Mouse (Mus musculus): ENCODE measurements at regions not wholly inside any gene's neighbourhood (a gene's known extent, or its start where the extent isn't known, plus 50 kb on each side); places are given as distances from the start of the nearest gene placed in this dataset.

GRCm38 (mm10) chr7:136226031-136226430 is 509.9 kb upstream of the Mki67 start:
- H3K27ac ChIP-seq (ENCODE audit: control insufficient read depth, low read depth, low read length): no peak overlapping the region
- DNase-seq (ENCODE audit: low read depth, low spot score): no peak
- no peaks in the 10 kb centered on the region for H3K4me1 ChIP-seq (ENCODE audit: control insufficient read depth in 1 of 2, insufficient read depth in 2 of 2, low read length in 2 of 2)
- H3K36me3 ChIP-seq (ENCODE audit: control insufficient read depth in 1 of 2, insufficient read depth in 2 of 2, low read length in 2 of 2): no peaks in the 10 kb centered on the region
- no peaks in the 10 kb centered on the region for H3K9me3 ChIP-seq (replicated peaks; ENCODE audit: insufficient read depth, low read length)
- H3K4me3 ChIP-seq (ENCODE audit: control insufficient read depth in 1 of 2, insufficient read depth in 1 of 2, low read depth in 2 of 2, low read length in 2 of 2): no peak overlapping the region
- H3K9ac ChIP-seq (ENCODE audit: control insufficient read depth, low read depth, low read length, poor library complexity, severe bottlenecking): no peak overlapping the region
- H3K79me2 ChIP-seq (ENCODE audit: control insufficient read depth, insufficient read depth, low read length, poor library complexity): no peaks in the 10 kb centered on the region
- no peak for TF ChIP-seq TCF12 (IDR thresholded peaks at IDR 0.05; ENCODE audit: low read depth, low read length)
- TF ChIP-seq CHD2 (IDR thresholded peaks at IDR 0.05; ENCODE audit: low read length): no peak
- no peak for TF ChIP-seq ZC3H11A (IDR thresholded peaks at IDR 0.05; ENCODE audit: low read depth, low read length)
- TF ChIP-seq NRF1 (IDR thresholded peaks at IDR 0.05; ENCODE audit: insufficient read depth, low read depth, low read length, poor library complexity, severe bottlenecking): no peak
- no peak for TF ChIP-seq MAZ (IDR thresholded peaks at IDR 0.05; ENCODE audit: low read depth, low read length)
- TF ChIP-seq CHD1 (IDR thresholded peaks at IDR 0.05; ENCODE audit: low read depth, low read length): no peak
- no peak for TF ChIP-seq MYB (IDR thresholded peaks at IDR 0.05; ENCODE audit: low read depth, low read length)
- no peak for TF ChIP-seq POLR2AphosphoS2 (IDR thresholded peaks at IDR 0.05; ENCODE audit: low read length)
- no peak for TF ChIP-seq MXI1 (IDR thresholded peaks at IDR 0.05; ENCODE audit: low read depth, low read length)
- TF ChIP-seq ZKSCAN1 (IDR thresholded peaks at IDR 0.05; ENCODE audit: low read depth, low read length): no peak
- no peak for TF ChIP-seq MEF2A (IDR thresholded peaks at IDR 0.05; ENCODE audit: extremely low read depth, insufficient replicate concordance, low read depth, low read length, poor library complexity, severe bottlenecking)
- TF ChIP-seq POLR2AphosphoS5 (IDR thresholded peaks at IDR 0.05; ENCODE audit: borderline replicate concordance, low read depth, low read length): no peak
- no peak for TF ChIP-seq E2F4 (IDR thresholded peaks at IDR 0.05; ENCODE audit: borderline replicate concordance, low read depth, low read length)
- no peak for TF ChIP-seq ETS1 (IDR thresholded peaks at IDR 0.05; ENCODE audit: low read depth, low read length)
- TF ChIP-seq TAL1 (IDR thresholded peaks at IDR 0.05; ENCODE audit: low read length): no peak
- no peak for TF ChIP-seq UBTF (IDR thresholded peaks at IDR 0.05; ENCODE audit: borderline replicate concordance, insufficient read depth, low read depth, low read length)
- H3K27me3 ChIP-seq (ENCODE audit: control insufficient read depth in 1 of 2, insufficient read depth in 2 of 2, low read length in 2 of 2): no peaks in the 10 kb centered on the region

GRCm38 (mm10) chr7:136228331-136228730 is 512.2 kb upstream of the Mki67 start:
- H3K27me3 ChIP-seq (ENCODE audit: control insufficient read depth in 1 of 2, insufficient read depth in 2 of 2, low read length in 2 of 2): no peaks in the 10 kb centered on the region
- no peak overlapping the region for H3K27ac ChIP-seq (ENCODE audit: control insufficient read depth, low read depth, low read length)
- H3K36me3 ChIP-seq (ENCODE audit: control insufficient read depth in 1 of 2, insufficient read depth in 2 of 2, low read length in 2 of 2): no peaks in the 10 kb centered on the region
- no peak overlapping the region for H3K9ac ChIP-seq (ENCODE audit: control insufficient read depth, low read depth, low read length, poor library complexity, severe bottlenecking)
- no peaks in the 10 kb centered on the region for H3K79me2 ChIP-seq (ENCODE audit: control insufficient read depth, insufficient read depth, low read length, poor library complexity)
- DNase-seq (ENCODE audit: low read depth, low spot score): no peak
- H3K9me3 ChIP-seq (replicated peaks; ENCODE audit: insufficient read depth, low read length): no peaks in the 10 kb centered on the region
- TF ChIP-seq JUND (IDR thresholded peaks at IDR 0.05; ENCODE audit: low read depth, low read length) (no peak), RAD21 (IDR thresholded peaks at IDR 0.05; ENCODE audit: low read depth, low read length) (no peak), TBP (IDR thresholded peaks at IDR 0.05; ENCODE audit: low read depth, low read length) (no peak), ZMIZ1 (IDR thresholded peaks at IDR 0.05; ENCODE audit: low read depth, low read length) (no peak), ZNF384 (IDR thresholded peaks at IDR 0.05; ENCODE audit: low read depth, low read length) (no peak), E2F4 (IDR thresholded peaks at IDR 0.05; ENCODE audit: borderline replicate concordance, low read depth, low read length) (no peak), USF1 (IDR thresholded peaks at IDR 0.05; ENCODE audit: low read depth, low read length) (no peak), GATA1 (IDR thresholded peaks at IDR 0.05; ENCODE audit: low read depth, low read length) (no peak), MAZ (IDR thresholded peaks at IDR 0.05; ENCODE audit: low read depth, low read length) (no peak)
- H3K4me1 ChIP-seq (ENCODE audit: control insufficient read depth in 1 of 2, insufficient read depth in 2 of 2, low read length in 2 of 2): no peaks in the 10 kb centered on the region
- no peak overlapping the region for H3K4me3 ChIP-seq (ENCODE audit: control insufficient read depth in 1 of 2, insufficient read depth in 1 of 2, low read depth in 2 of 2, low read length in 2 of 2)

Data from MEL (cell line).